Comparison of ENCODE assay signal across 8 mouse cellular contexts in genomic region chr14:54605752-54606321, GRCm38 (mm10). TPM values are rescaled to one million over a fixed set of nuclear protein-coding genes. Genes with fewer than 3 reads are reported as not detected.
DNase-seq lines count a peak whose midpoint lies in the region; ATAC-seq and TF ChIP-seq lines count a peak whose summit lies in the region.

4931414P19Rik (minus strand) TSS chr14:54605993.

- no peaks in the 10 kb centered on the region for H3K27me3 ChIP-seq in MEL (ENCODE audit: control insufficient read depth in 1 of 2, insufficient read depth in 2 of 2, low read length in 2 of 2)
- no peaks in the 10 kb centered on the region for H3K27me3 ChIP-seq in hindbrain, embryonic 11.5 days (ENCODE audit: control insufficient read depth, insufficient read depth, low read length)

- H3K9ac ChIP-seq in MEL (ENCODE audit: control insufficient read depth, low read depth, low read length, poor library complexity, severe bottlenecking) = peak within 1 kb of the TSS; percentile 82
- peak within 1 kb of the TSS; percentile 53; the same call in 1 of the 2 replicates for H3K9ac ChIP-seq in hindbrain, embryonic 11.5 days (ENCODE audit: low read depth, low read length)

- H3K9me3 ChIP-seq in MEL (replicated peaks; ENCODE audit: insufficient read depth, low read length) = no peaks in the 10 kb centered on the region
- H3K9me3 ChIP-seq in hindbrain, embryonic 11.5 days (ENCODE audit: control insufficient read depth, low read length) = no peaks in the 10 kb centered on the region

- TF ChIP-seq CTCF in MEL (IDR thresholded peaks at IDR 0.05 in 2 of 3, conservative IDR thresholded peaks at IDR 0.05 in 1 of 3; ENCODE audit: control insufficient read depth in 1 of 3, insufficient read depth in 1 of 3, low read depth in 2 of 3, low read length in 3 of 3, poor library complexity in 1 of 3, severe bottlenecking in 1 of 3) = no peak

- under 1% methylated on average over 27 of the region's 39 CpGs for WGBS in hindbrain, embryonic 11.5 days

- peaks cover 0 to 27% of the 10 kb centered on the region in 2 experiments; a peak in 2 of 4 replicates for H3K36me3 ChIP-seq in MEL (ENCODE audit: control insufficient read depth in 1 of 2, insufficient read depth in 2 of 2, low read length in 2 of 2)
- no peaks in the 10 kb centered on the region for H3K36me3 ChIP-seq in hindbrain, embryonic 11.5 days (ENCODE audit: control insufficient read depth, insufficient read depth, low read length)

- H3K79me2 ChIP-seq in MEL (ENCODE audit: control insufficient read depth, insufficient read depth, low read length, poor library complexity) = peaks cover 3% of the 10 kb centered on the region; the same call in 1 of the 2 replicates

- peak in 1 of 2 experiments; percentile 64; a peak in 2 of 4 replicates for TF ChIP-seq POLR2A in MEL (IDR thresholded peaks at IDR 0.05; ENCODE audit: control insufficient read depth in 1 of 2, insufficient read depth in 1 of 2, low read depth in 1 of 2, low read length in 2 of 2, poor library complexity in 1 of 2)

- ATAC-seq in frontal cortex, adult (ENCODE audit: low TSS enrichment) = peak; percentile 45
- ATAC-seq in hindbrain, embryonic 11.5 days (ENCODE audit: low FRiP score) = peak; percentile 55

- peak within 1 kb of the TSS; percentile 69 to 93 for H3K4me3 ChIP-seq in MEL (ENCODE audit: control insufficient read depth in 1 of 2, insufficient read depth in 1 of 2, low read depth in 2 of 2, low read length in 2 of 2)
- peak within 1 kb of the TSS; percentile 37 for H3K4me3 ChIP-seq in hindbrain, embryonic 11.5 days (ENCODE audit: low read depth, low read length)

- DNase-seq in MEL (ENCODE audit: low read depth, low spot score) = peak; percentile 88
- peak; percentile 74 for DNase-seq in cerebellum, adult 9-10 months
- peak; percentile 86 for DNase-seq in hindbrain, embryonic 11.5 days (ENCODE audit: low spot score)
- DNase-seq in layer of hippocampus, postnatal 14 days (ENCODE audit: low spot score in 2 of 2) = peak; percentile 55 to 63
- DNase-seq in lung, postnatal 36 days = peak; percentile 84
- peak; percentile 57 for DNase-seq in retina, postnatal 7 days (ENCODE audit: low read depth, low spot score)
- DNase-seq in thymus, postnatal 4 days = peak; percentile 95

- H3K27ac ChIP-seq in MEL (ENCODE audit: control insufficient read depth, low read depth, low read length) = peak within 1 kb of the TSS; percentile 63
- peak within 1 kb of the TSS; percentile 55; the same call in 1 of the 2 replicates for H3K27ac ChIP-seq in hindbrain, embryonic 11.5 days (ENCODE audit: low read depth, low read length)

- peaks cover 7 to 25% of the 10 kb centered on the region in 2 experiments for H3K4me1 ChIP-seq in MEL (ENCODE audit: control insufficient read depth in 1 of 2, insufficient read depth in 2 of 2, low read length in 2 of 2)
- H3K4me1 ChIP-seq in hindbrain, embryonic 11.5 days (replicated peaks; ENCODE audit: control insufficient read depth, insufficient read depth, low read length) = no peaks in the 10 kb centered on the region

- TF ChIP-seq EP300 in MEL (IDR thresholded peaks at IDR 0.05; ENCODE audit: low read depth in 1 of 2, low read length in 2 of 2) = no peak

- H3K4me2 ChIP-seq in hindbrain, embryonic 11.5 days (replicated peaks; ENCODE audit: low read depth, low read length) = peak within 1 kb of the TSS; percentile 43

- TF ChIP-seq RAD21 in MEL (IDR thresholded peaks at IDR 0.05; ENCODE audit: low read depth, low read length) = no peak

TF ChIP-seq in MEL, 35 proteins besides CTCF, POLR2A, EP300 and RAD21:
- TF ChIP-seq ZNF384 (IDR thresholded peaks at IDR 0.05; ENCODE audit: low read depth, low read length) = peak; percentile 42; the same call in 1 of the 2 replicates
- no peak for TF ChIP-seq BHLHE40 (IDR thresholded peaks at IDR 0.05; ENCODE audit: borderline replicate concordance, low read depth, low read length)
- peak; percentile 52 for TF ChIP-seq NELFE (IDR thresholded peaks at IDR 0.05; ENCODE audit: low read depth, low read length)
- 0 out of 2 replicates have a peak, but pooled peaks have one; percentile 39 for TF ChIP-seq HCFC1 (IDR thresholded peaks at IDR 0.05; ENCODE audit: low read depth, low read length)
- TF ChIP-seq MAZ (IDR thresholded peaks at IDR 0.05; ENCODE audit: low read depth, low read length) = peak; percentile 37; the same call in 1 of the 2 replicates
- TF ChIP-seq GABPA (IDR thresholded peaks at IDR 0.05; ENCODE audit: low read depth, low read length) = no peak
- no peak for TF ChIP-seq CHD1 (IDR thresholded peaks at IDR 0.05; ENCODE audit: low read depth, low read length)
- TF ChIP-seq TBP (IDR thresholded peaks at IDR 0.05; ENCODE audit: low read depth, low read length) = 0 out of 2 replicates have a peak, but pooled peaks have one; percentile 32
- TF ChIP-seq SIN3A (IDR thresholded peaks at IDR 0.05; ENCODE audit: low read length) = peak; percentile 64; the same call in 1 of the 2 replicates

RNA-seq across cellular contexts. Expression of gene 4931414P19Rik, which starts in this region (rescaled TPM):
- 1.9 and 2.1 TPM in 2 replicates for total RNA-seq in MEL (2012; rRNA removed)
- polyA plus RNA-seq in MEL (2012; ENCODE audit: insufficient read depth in 1 of 2, insufficient read length in 2 of 2, low read depth in 1 of 2, low replicate concordance in 2 of 2, missing spikeins in 1 of 2) = 1 to 10 TPM in 1 of 2 experiments, not detected in 1; 4.8 TPM
- 6.2 and 6.9 TPM in 2 replicates for polyA plus RNA-seq in hindbrain, embryonic 11.5 days (2014; fragmentation: Nextera tagmentation; extraction: Ambion mirVana)
- 1 to 10 TPM; 4.3 to 5.6 TPM for total RNA-seq in layer of hippocampus, postnatal 14 days (2021)

Comparison
In these comparisons a context has a peak if more than half of its experiments do, and no peak if none do; other contexts are left out.
1. Peak in every context shown above with its lines: DNase-seq, ATAC-seq, H3K4me3 ChIP-seq and H3K27ac ChIP-seq.